Mouse (Mus musculus) yolk sac, embryonic 10.5 days (tissue): ENCODE measurements at regions not wholly inside any gene's neighbourhood (a gene's known extent, or its start where the extent isn't known, plus 50 kb on each side); places are given as distances from the start of the nearest gene placed in this dataset.

Experiments
- DNase-seq: peaks from one replicate; pipeline ENCODE4 v3.0.0-alpha.2; 2017; ENCODE audit warnings: low spot score

DNA sequence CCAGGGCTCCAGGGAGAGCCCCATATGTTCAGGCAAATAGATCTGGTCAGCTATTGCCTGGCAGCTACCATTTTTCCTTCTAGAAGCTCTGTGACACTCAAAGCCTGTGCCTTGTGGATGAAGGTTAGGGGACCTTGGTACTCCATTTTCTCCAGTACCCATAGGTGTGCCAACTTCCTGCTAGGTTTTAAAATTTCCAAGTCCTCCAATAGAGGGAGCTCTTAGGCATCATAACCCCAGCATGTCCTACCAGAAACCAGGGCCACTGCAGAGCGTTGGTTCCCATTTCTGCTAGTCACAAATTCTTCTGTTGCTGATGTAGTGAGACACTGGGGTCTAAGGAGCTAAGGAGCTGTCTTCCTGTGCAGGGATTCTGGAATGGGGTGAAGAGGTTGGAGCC is 165.3 kb upstream of the Glra1 start:
- no peak for DNase-seq

DNA sequence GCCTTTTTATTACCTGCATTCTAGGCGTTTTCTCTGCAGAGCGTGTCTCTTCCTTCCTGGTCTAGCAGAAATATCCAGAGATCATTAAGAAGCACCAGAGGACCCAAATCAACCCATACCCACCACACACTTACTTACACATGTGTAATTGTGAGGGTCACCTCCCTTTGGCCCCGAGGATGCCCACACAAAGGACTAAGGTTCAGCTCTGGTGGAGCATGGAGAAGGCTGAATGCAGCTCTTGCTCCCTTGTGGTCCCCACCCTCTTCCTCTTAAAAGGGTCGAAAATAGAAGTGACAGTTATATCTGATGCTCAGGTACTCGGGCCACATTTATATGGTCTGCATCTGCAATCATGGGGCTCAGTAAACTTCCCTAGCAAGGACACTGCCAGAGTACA is 164.5 kb upstream of the Glra1 start:
- no peak for DNase-seq

DNA sequence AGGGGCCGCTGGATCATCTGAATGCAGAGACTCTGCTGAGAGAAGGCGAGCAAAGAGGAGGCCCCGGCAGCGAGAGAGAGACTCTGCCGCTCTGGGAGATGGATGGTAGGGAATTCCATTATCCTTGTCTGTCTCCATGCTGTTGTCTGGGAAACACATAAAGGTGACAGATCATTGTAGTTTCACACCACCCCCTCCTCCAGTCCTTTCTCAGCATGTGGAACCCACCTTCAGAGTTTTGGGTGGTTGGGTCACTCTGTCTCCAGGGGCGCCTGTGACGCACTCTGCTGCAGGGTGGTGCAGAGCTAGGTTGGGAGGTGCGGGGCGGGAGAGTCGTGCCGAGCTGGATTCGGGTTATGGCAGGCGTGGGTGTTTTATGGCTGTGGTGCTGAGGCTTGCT is 164.1 kb upstream of the Glra1 start:
- no peak for DNase-seq

DNA sequence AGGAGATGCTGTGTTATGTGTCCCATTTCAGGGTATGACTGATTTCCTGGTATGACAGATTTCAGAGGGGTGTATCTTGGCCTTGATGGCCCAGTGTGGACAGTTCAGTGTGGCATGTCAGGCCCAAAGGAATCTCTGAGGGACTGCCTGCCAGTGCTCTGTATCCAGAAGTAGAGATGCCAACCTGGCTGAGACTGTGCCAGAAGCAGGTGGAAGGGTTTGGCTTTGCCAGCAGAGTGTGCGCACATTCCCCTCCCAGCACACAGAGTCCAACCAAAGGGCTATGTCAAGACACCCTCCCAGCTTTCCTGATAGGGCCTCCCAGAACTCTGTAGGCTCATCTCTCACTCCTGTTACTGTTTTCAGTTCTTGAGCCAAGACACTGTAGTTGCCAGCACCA is 156.8 kb upstream of the Glra1 start:
- no peak for DNase-seq
